Mouse (Mus musculus): Measurements from ENCODE around the gene Olfr811. TPM values are rescaled to one million over a fixed set of nuclear protein-coding genes. Genes with fewer than 3 reads are reported as not detected.

Olfr811 gene
- not detected for polyA plus RNA-seq (2012; fragmentation: generic; extraction: Trizol)

DNA sequence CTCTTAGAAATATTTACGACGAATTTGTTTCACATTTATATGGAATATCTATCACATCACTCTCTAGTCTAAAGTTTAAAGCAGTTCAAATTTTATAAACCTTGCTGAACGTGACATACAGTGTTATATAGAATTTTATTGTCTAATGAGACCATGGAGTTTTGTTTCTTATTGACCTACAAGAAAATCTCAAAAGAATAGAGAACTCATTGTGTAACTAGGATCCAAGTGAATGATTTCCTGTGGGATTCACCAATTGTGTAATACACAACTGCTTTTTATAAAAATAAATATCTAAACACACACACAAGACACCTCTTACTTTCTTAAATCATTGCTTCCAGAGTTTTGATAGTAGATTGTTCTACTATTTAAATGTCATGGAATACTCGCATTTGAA is at the start of gene Olfr811:
TSS of gene Olfr811 (minus strand) at position 101 of the 400 bp plus-strand sequence.
- Histone ChIP-seq H3K27me3 (ENCODE audit: control insufficient read depth, insufficient read depth, insufficient read length) (no peaks in the 10 kb centered on the region), H3ac (ENCODE audit: control insufficient read depth, insufficient read length) (no peak within 1 kb of the TSS), H3K36me3 (ENCODE audit: control insufficient read depth, insufficient read depth) (no peaks in the 10 kb centered on the region), H3K4me2 (ENCODE audit: low read depth) (no peak within 1 kb of the TSS), H3K4me3 (no peak within 1 kb of the TSS), H3K79me2 (ENCODE audit: control insufficient read depth, insufficient read depth) (no peaks in the 10 kb centered on the region)
- no peak for TF ChIP-seq MAX (IDR thresholded peaks at IDR 0.05; ENCODE audit: low read depth)
- no peak for TF ChIP-seq CEBPB (IDR thresholded peaks at IDR 0.05; ENCODE audit: insufficient read depth, poor library complexity, severe bottlenecking)
- TF ChIP-seq POLR2AphosphoS2 (IDR thresholded peaks at IDR 0.05; ENCODE audit: insufficient read length, low read depth), result no peak
- no peak for TF ChIP-seq TCF3 (IDR thresholded peaks at IDR 0.05; ENCODE audit: insufficient read length, low read depth)
- no peak for TF ChIP-seq MYOD1 (IDR thresholded peaks at IDR 0.05; ENCODE audit: control insufficient read depth in 1 of 3, insufficient read length in 2 of 3, low read depth in 2 of 3)
- TF ChIP-seq E2F4 (IDR thresholded peaks at IDR 0.05; ENCODE audit: insufficient read depth), result no peak

DNA sequence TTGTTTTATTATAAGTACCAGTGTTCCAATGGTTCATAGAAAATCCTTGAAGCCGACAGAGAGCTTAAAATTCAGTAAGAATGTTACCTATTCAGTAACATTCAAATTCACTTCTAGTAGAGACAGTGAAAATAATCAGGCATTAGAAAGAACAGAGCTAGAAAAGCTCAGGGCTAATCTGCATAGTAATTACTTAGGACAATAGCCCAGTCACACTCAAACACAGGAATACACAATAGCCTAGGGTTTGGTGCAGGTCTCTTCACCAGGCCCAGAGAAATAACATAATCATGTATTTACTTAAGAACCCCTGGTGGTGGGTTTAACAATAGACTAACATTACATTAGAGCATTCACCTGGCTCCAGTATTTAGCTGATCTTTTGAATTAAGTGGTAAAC is 43.1 kb upstream of the Olfr811 start:
- H3K4me2 ChIP-seq (ENCODE audit: low read depth), result no peak overlapping the region
- no peaks in the 10 kb centered on the region for H3K79me2 ChIP-seq (ENCODE audit: control insufficient read depth, insufficient read depth)
- H3ac ChIP-seq (ENCODE audit: control insufficient read depth, insufficient read length), result no peak overlapping the region
- H3K4me3 ChIP-seq, result no peak overlapping the region
- no peaks in the 10 kb centered on the region for H3K36me3 ChIP-seq (ENCODE audit: control insufficient read depth, insufficient read depth)
- no peaks in the 10 kb centered on the region for H3K27me3 ChIP-seq (ENCODE audit: control insufficient read depth, insufficient read depth, insufficient read length)
- TF ChIP-seq POLR2A (IDR thresholded peaks at IDR 0.05; ENCODE audit: insufficient read length, low read depth), result no peak
- no peak for TF ChIP-seq MYOD1 (IDR thresholded peaks at IDR 0.05; ENCODE audit: control insufficient read depth in 1 of 3, insufficient read length in 2 of 3, low read depth in 2 of 3)
- TF ChIP-seq CEBPB (IDR thresholded peaks at IDR 0.05; ENCODE audit: insufficient read depth, poor library complexity, severe bottlenecking), result no peak
- no peak for TF ChIP-seq MAX (IDR thresholded peaks at IDR 0.05; ENCODE audit: low read depth)
- no peak for TF ChIP-seq REST (IDR thresholded peaks at IDR 0.05; ENCODE audit: insufficient read depth, insufficient read length)
- no peak for TF ChIP-seq SRF (IDR thresholded peaks at IDR 0.05; ENCODE audit: control insufficient read depth, insufficient read length, low read depth)

- H3K79me2 ChIP-seq (ENCODE audit: control insufficient read depth, insufficient read depth), result no peaks in the 10 kb centered on the region
- no peak for TF ChIP-seq USF1 (IDR thresholded peaks at IDR 0.05; ENCODE audit: low read depth)
- no peak for TF ChIP-seq E2F4 (IDR thresholded peaks at IDR 0.05; ENCODE audit: insufficient read depth)
- no peak for TF ChIP-seq REST (IDR thresholded peaks at IDR 0.05; ENCODE audit: insufficient read depth, insufficient read length)
- no peak for TF ChIP-seq MYOG (IDR thresholded peaks at IDR 0.05; ENCODE audit: control insufficient read depth in 1 of 3, insufficient read depth in 1 of 3, insufficient read length in 2 of 3, low read depth in 2 of 3)
- TF ChIP-seq MAX (IDR thresholded peaks at IDR 0.05; ENCODE audit: low read depth), result no peak
- TF ChIP-seq POLR2AphosphoS2 (IDR thresholded peaks at IDR 0.05; ENCODE audit: insufficient read length, low read depth), result no peak
- no peak for TF ChIP-seq TCF3 (IDR thresholded peaks at IDR 0.05; ENCODE audit: insufficient read length, low read depth)
- no peak for TF ChIP-seq CEBPB (IDR thresholded peaks at IDR 0.05; ENCODE audit: insufficient read depth, poor library complexity, severe bottlenecking)
- TF ChIP-seq POLR2A (IDR thresholded peaks at IDR 0.05; ENCODE audit: insufficient read length, low read depth), result no peak
- no peak for TF ChIP-seq MYOD1 (IDR thresholded peaks at IDR 0.05; ENCODE audit: control insufficient read depth in 1 of 3, insufficient read length in 2 of 3, low read depth in 2 of 3)
- no peak for TF ChIP-seq TCF12 (IDR thresholded peaks at IDR 0.05; ENCODE audit: insufficient read depth, poor library complexity, severe bottlenecking)
- TF ChIP-seq SRF (IDR thresholded peaks at IDR 0.05; ENCODE audit: control insufficient read depth, insufficient read length, low read depth), result no peak
- H3K4me2 ChIP-seq (ENCODE audit: low read depth), result no peak within 1 kb of the TSS
- H3K4me3 ChIP-seq, result no peak within 1 kb of the TSS
- H3K27me3 ChIP-seq (ENCODE audit: control insufficient read depth, insufficient read depth, insufficient read length), result no peaks in the 10 kb centered on the region
- no peaks in the 10 kb centered on the region for H3K36me3 ChIP-seq (ENCODE audit: control insufficient read depth, insufficient read depth)
- H3ac ChIP-seq (ENCODE audit: control insufficient read depth, insufficient read length), result no peak within 1 kb of the TSS
Measured at GRCm38 (mm10) chr10:129845994-129846393, 41.8 kb upstream of the Olfr811 start, which contains the start of gene Olfr812. Gene Olfr812 (minus strand): TSS chr10:129846094.

- Histone ChIP-seq H3K79me2 (ENCODE audit: control insufficient read depth, insufficient read depth) (no peaks in the 10 kb centered on the region), H3ac (ENCODE audit: control insufficient read depth, insufficient read length) (no peak within 1 kb of the TSS), H3K4me3 (no peak within 1 kb of the TSS), H3K36me3 (ENCODE audit: control insufficient read depth, insufficient read depth) (no peaks in the 10 kb centered on the region), H3K27me3 (ENCODE audit: control insufficient read depth, insufficient read depth, insufficient read length) (no peaks in the 10 kb centered on the region), H3K4me2 (ENCODE audit: low read depth) (peak within 1 kb of the TSS; percentile 4)
- no peak for TF ChIP-seq E2F4 (IDR thresholded peaks at IDR 0.05; ENCODE audit: insufficient read depth)
- TF ChIP-seq MYOG (IDR thresholded peaks at IDR 0.05; ENCODE audit: control insufficient read depth in 1 of 3, insufficient read depth in 1 of 3, insufficient read length in 2 of 3, low read depth in 2 of 3), result no peak
- TF ChIP-seq POLR2AphosphoS2 (IDR thresholded peaks at IDR 0.05; ENCODE audit: insufficient read length, low read depth), result no peak
Measured at GRCm38 (mm10) chr10:129794817-129795216, 9.4 kb downstream of the Olfr811 start, which contains the start of gene Olfr810. Gene Olfr810 (minus strand): TSS chr10:129794917.

DNA sequence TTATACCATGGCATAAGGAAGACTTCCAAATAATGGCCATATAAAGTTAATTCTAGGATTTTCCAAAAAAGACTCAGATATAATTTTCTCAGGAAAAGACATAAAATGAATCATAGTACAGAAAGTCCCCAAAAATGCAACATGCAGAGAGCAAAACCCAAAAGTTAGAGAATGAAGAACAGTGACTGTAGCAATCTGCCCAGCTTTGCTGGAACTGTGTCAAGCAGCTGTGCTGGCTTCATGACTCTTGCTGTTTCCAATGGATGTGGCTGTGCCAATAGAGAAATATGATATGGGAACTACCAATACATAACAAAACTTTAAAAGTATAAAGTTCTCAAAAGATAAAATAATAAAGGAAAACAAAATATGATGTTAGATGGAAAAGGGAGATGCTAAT is 26.1 kb downstream of the Olfr811 start:
- Histone ChIP-seq H3K27me3 (ENCODE audit: control insufficient read depth, insufficient read depth, insufficient read length) (no peaks in the 10 kb centered on the region), H3K4me3 (no peak overlapping the region), H3ac (ENCODE audit: control insufficient read depth, insufficient read length) (no peak overlapping the region), H3K79me2 (ENCODE audit: control insufficient read depth, insufficient read depth) (no peaks in the 10 kb centered on the region), H3K4me2 (ENCODE audit: low read depth) (no peak overlapping the region), H3K36me3 (ENCODE audit: control insufficient read depth, insufficient read depth) (no peaks in the 10 kb centered on the region)
- peak; percentile 28 for TF ChIP-seq TCF12 (IDR thresholded peaks at IDR 0.05; ENCODE audit: insufficient read depth, poor library complexity, severe bottlenecking)
- TF ChIP-seq POLR2AphosphoS2 (IDR thresholded peaks at IDR 0.05; ENCODE audit: insufficient read length, low read depth), result no peak
- TF ChIP-seq REST (IDR thresholded peaks at IDR 0.05; ENCODE audit: insufficient read depth, insufficient read length), result no peak
- TF ChIP-seq MYOD1 (IDR thresholded peaks at IDR 0.05; ENCODE audit: control insufficient read depth in 1 of 3, insufficient read length in 2 of 3, low read depth in 2 of 3), result peak; percentile 15 to 59 (median 49)
- no peak for TF ChIP-seq MYOG (IDR thresholded peaks at IDR 0.05; ENCODE audit: control insufficient read depth in 1 of 3, insufficient read depth in 1 of 3, insufficient read length in 2 of 3, low read depth in 2 of 3)
